Mouse (Mus musculus) right cerebral cortex, postnatal 25 days (tissue): ENCODE results near the gene Rps19.

ENCODE experiments used
- DNase-seq: peaks from one replicate; pipeline ENCODE4 v3.0.0; 2022

Gene Rps19

GRCm38 (mm10) chr7:24904070-24904483 is 19.9 kb downstream of the Rps19 start:
- peak; percentile 96 for DNase-seq

DNA sequence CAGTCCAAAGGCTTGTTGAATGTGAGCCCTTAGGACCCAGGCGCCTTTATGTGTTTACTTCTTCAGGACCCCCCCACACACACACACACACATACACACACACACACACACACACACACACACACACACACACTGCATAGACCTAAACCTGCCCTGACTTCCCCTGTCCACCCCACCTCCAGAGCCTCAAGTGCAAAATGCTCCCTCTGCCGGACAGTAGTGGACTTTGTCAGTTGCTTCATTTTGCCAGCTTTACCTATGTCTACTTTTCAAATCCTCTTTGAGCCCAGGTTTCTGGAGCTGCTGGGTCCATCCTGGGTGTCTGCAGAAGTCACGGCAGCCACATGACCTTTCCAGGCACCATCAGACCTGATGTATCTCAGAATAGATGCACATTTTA is 20.8 kb downstream of the Rps19 start:
- peak; percentile 29 for DNase-seq

DNA sequence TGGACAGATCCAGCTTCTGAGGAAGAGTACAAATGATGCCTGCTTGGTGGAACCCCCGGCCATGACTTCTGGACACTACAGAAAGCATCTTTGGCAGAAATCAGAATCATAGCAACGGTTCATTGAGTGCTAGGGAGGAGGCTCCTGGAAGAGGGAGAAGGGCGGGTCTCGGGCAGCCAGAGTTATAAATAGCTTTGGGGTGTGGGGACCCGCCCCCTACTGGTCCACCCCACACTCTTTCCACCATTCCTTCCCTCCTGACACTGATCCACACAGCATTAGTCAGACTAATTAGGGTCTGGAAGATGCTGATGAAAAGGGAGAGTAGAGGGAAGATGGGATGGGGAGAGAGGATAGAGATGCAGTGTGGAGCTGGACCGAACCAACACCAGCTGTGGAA is 22.4 kb downstream of the Rps19 start:
- DNase-seq, result no peak

GRCm38 (mm10) chr7:24907211-24907748 is 23.1 kb downstream of the Rps19 start:
- no peak for DNase-seq

DNA sequence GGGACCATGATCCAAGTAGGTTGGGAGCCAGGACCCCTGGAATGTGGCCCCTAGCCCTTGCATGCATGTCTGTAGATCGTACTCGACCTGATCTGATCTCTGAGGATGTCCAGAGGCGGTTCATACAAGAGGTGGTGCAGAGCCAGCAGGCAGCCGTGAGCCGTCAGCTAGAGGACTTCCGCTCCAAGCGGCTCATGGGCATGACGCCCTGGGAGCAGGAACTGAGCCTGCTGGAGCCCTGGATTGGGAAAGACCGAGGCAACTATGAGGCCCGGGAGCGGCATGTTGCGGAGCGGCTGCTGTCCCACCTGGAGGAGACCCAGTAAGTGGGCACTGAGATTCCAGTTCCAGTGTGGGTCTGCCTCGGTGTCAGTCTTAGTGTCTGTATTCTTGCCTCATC is 28.3 kb downstream of the Rps19 start:
- DNase-seq, result no peak

DNA sequence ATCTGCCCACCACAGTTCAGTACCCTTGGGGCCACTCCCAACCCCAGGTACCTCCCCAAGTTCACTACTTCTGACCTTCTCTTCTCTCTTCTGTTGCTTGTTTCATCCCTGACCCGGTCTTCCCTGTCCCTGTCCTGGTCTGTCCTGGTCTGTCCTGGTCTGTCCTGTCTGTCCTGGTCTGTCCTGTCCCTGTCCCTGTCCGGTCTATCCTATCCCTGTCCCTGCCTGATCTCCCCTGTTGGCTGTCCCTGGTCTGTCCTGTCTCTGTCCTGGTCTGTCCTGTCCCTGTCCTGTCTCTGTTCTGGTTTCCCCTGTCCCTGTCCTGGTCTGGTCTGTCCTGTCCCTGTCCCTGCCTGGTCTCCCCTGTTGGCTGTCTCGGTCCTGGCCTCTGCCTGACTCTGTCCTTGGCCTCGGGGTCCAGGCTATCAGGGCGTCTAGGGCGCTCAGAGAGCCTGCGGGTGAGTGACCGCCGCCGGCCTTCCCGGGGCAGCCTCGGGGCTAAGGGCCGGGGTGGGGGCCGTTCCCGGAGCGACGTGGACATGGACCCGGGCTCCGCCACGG is 34.7 kb downstream of the Rps19 start:
- no peak for DNase-seq

GRCm38 (mm10) chr7:24919728-24920127 is 35.6 kb downstream of the Rps19 start:
- no peak for DNase-seq

- no peak for DNase-seq
Measured at GRCm38 (mm10) chr7:24930475-24930874, 46.3 kb downstream of the Rps19 start.

GRCm38 (mm10) chr7:24931651-24932050 is 47.5 kb downstream of the Rps19 start:
- no peak for DNase-seq
